Mouse (Mus musculus) forebrain, embryonic 12.5 days (tissue): ENCODE measurements around the gene Tnf. TPM values are rescaled to one million over a fixed set of nuclear protein-coding genes. Genes with fewer than 3 reads are reported as not detected.

Source experiments
- ATAC-seq: fragments of 200-750 bp; cut with Nextera tagmentation; 2 replicates; pipeline ENCODE4 v1.8.0; 2017; ENCODE audit warnings: moderate TSS enrichment; ENCODE audit not compliant: low FRiP score
- H3K27ac ChIP-seq: fragments of 300-500 bp; sonication (generic); 2 replicates; pipeline ENCODE4 v1.5.1; 2016; ENCODE audit warnings: mild to moderate bottlenecking
- H3K27me3 ChIP-seq: fragments of 300-500 bp; sonication (generic); 2 replicates; pipeline ENCODE4 v1.6.1; 2016; ENCODE audit warnings: mild to moderate bottlenecking
- H3K36me3 ChIP-seq: fragments of 300-500 bp; sonication (generic); replicated peaks from 2 replicates; pipeline ENCODE4 v1.6.1; 2016; ENCODE audit warnings: mild to moderate bottlenecking
- H3K4me1 ChIP-seq: fragments of 300-500 bp; sonication (generic); 2 replicates; pipeline ENCODE4 v1.6.1; 2016
- H3K4me2 ChIP-seq: fragments of 300-500 bp; sonication (generic); 2 replicates; pipeline ENCODE4 v1.6.1; 2016; ENCODE audit warnings: mild to moderate bottlenecking, moderate library complexity
- H3K4me3 ChIP-seq: fragments of 300-500 bp; sonication (generic); replicated peaks from 2 replicates; pipeline ENCODE4 v1.5.1; 2016; ENCODE audit warnings: mild to moderate bottlenecking
- H3K9ac ChIP-seq: fragments of 300-500 bp; sonication (generic); 2 replicates; pipeline ENCODE4 v1.6.1; 2016; ENCODE audit warnings: mild to moderate bottlenecking
- H3K9me3 ChIP-seq: fragments of 300-500 bp; sonication (generic); 2 replicates; pipeline ENCODE4 v1.6.1; 2016
- WGBS: fragments of 180-500 bp; shearing (Covaris S2); methylation state at CpG from one replicate; pipeline ENCODE4 v1.1.7; 2016; 5-methylcytosine and 5-hydroxymethylcytosine counted together
- polyA plus RNA-seq: library from polyadenylated mRNA; unstranded; fragments of >200 nt; fragmentation: Nextera tagmentation; extraction: Ambion mirVana; gene quantifications from 2 replicates; pipeline ENCODE4 v1.2.1, GENCODE M21; 2016

Gene Tnf
- polyA plus RNA-seq, 1 experiment from 2014 or later = not detected

GRCm38 (mm10) chr17:35193881-35194843 lies 7.6 kb downstream of the Tnf start, which contains the start of gene Ltb:
Gene Ltb, plus strand, starts transcription at chr17:35194439.
- 71% methylated on average over 20 of the region's 28 CpGs for WGBS
- no peak within 1 kb of the TSS for H3K27ac ChIP-seq

GRCm38 (mm10) chr17:35192924-35193323 lies 8.9 kb downstream of the Tnf start:
- Histone ChIP-seq H3K27me3 (peaks cover 43% of the 10 kb centered on the region), H3K4me2 (no peak overlapping the region), H3K36me3 (no peaks in the 10 kb centered on the region), H3K9ac (no peak overlapping the region), H3K4me3 (no peak overlapping the region), H3K4me1 (peaks cover 10% of the 10 kb centered on the region), H3K27ac (no peak overlapping the region), H3K9me3 (no peaks in the 10 kb centered on the region)
- no peak for ATAC-seq
- 80% methylated on average over 5 of the region's 5 CpGs for WGBS

More at GRCm38 (mm10) chr17:35193881-35194843, 7.6 kb downstream of the Tnf start, which contains the start of gene Ltb:
- Histone ChIP-seq H3K4me2 (peak within 1 kb of the TSS; percentile 61; the same call in 1 of the 2 replicates), H3K9me3 (no peaks in the 10 kb centered on the region), H3K4me3 (peak within 1 kb of the TSS; percentile 39; the same call in 1 of the 2 replicates), H3K36me3 (no peaks in the 10 kb centered on the region), H3K4me1 (peaks cover 10% of the 10 kb centered on the region), H3K9ac (no peak within 1 kb of the TSS), H3K27me3 (peaks cover 52% of the 10 kb centered on the region)
- no peak for ATAC-seq

GRCm38 (mm10) chr17:35191723-35192122 lies 10.1 kb downstream of the Tnf start:
- H3K27me3 ChIP-seq = peaks cover 36% of the 10 kb centered on the region
- no peak overlapping the region for H3K4me3 ChIP-seq
- H3K9ac ChIP-seq = no peak overlapping the region
- H3K27ac ChIP-seq = no peak overlapping the region
- no peak overlapping the region for H3K4me2 ChIP-seq
- no peaks in the 10 kb centered on the region for H3K9me3 ChIP-seq
- 63% methylated on average over 2 of the region's 2 CpGs for WGBS
- peaks cover 11% of the 10 kb centered on the region for H3K4me1 ChIP-seq
- H3K36me3 ChIP-seq = no peaks in the 10 kb centered on the region
- ATAC-seq = no peak

GRCm38 (mm10) chr17:35190096-35190495 lies 11.7 kb downstream of the Tnf start:
- Histone ChIP-seq H3K4me1 (peaks cover 13% of the 10 kb centered on the region), H3K9me3 (no peaks in the 10 kb centered on the region), H3K4me2 (no peak overlapping the region), H3K36me3 (no peaks in the 10 kb centered on the region), H3K4me3 (no peak overlapping the region), H3K27me3 (peaks cover 19% of the 10 kb centered on the region), H3K9ac (no peak overlapping the region), H3K27ac (no peak overlapping the region)
- WGBS = 74% methylated on average over 4 of the region's 4 CpGs
- no peak for ATAC-seq

GRCm38 (mm10) chr17:35189186-35189585 lies 12.6 kb downstream of the Tnf start:
- no peak overlapping the region for H3K27ac ChIP-seq
- no peaks in the 10 kb centered on the region for H3K36me3 ChIP-seq
- H3K9me3 ChIP-seq = no peaks in the 10 kb centered on the region
- no peak for ATAC-seq
- H3K4me2 ChIP-seq = no peak overlapping the region
- no peak overlapping the region for H3K4me3 ChIP-seq
- 75% methylated on average over 1 of the region's 1 CpGs for WGBS
- peaks cover 13% of the 10 kb centered on the region for H3K4me1 ChIP-seq
- no peak overlapping the region for H3K9ac ChIP-seq
- peaks cover 14% of the 10 kb centered on the region for H3K27me3 ChIP-seq

- Histone ChIP-seq H3K9me3 (no peaks in the 10 kb centered on the region), H3K27ac (no peak within 1 kb of the TSS), H3K36me3 (no peaks in the 10 kb centered on the region)
These were observed 13.7 kb downstream of the Tnf start, which contains the start of gene Lst1 for GRCm38 (mm10) chr17:35187959-35188610. Gene Lst1, minus strand, starts transcription at chr17:35188439.

GRCm38 (mm10) chr17:35187345-35187744 lies 14.5 kb downstream of the Tnf start:
- 71% methylated on average over 4 of the region's 4 CpGs for WGBS
- no peak for ATAC-seq
- no peaks in the 10 kb centered on the region for H3K9me3 ChIP-seq
- peaks cover 13% of the 10 kb centered on the region for H3K4me1 ChIP-seq
- H3K9ac ChIP-seq = no peak overlapping the region
- no peak overlapping the region for H3K4me3 ChIP-seq
- H3K4me2 ChIP-seq = no peak overlapping the region
- H3K27me3 ChIP-seq = peaks cover 8% of the 10 kb centered on the region; the same call in 1 of the 2 replicates
- no peak overlapping the region for H3K27ac ChIP-seq
- no peaks in the 10 kb centered on the region for H3K36me3 ChIP-seq

More at GRCm38 (mm10) chr17:35187959-35188610, 13.7 kb downstream of the Tnf start, which contains the start of gene Lst1:
- peaks cover 13% of the 10 kb centered on the region for H3K4me1 ChIP-seq
- peaks cover 8% of the 10 kb centered on the region; the same call in 1 of the 2 replicates for H3K27me3 ChIP-seq
- no peak within 1 kb of the TSS for H3K4me3 ChIP-seq
- no peak for ATAC-seq
- 75% methylated on average over 7 of the region's 7 CpGs for WGBS
- H3K9ac ChIP-seq = no peak within 1 kb of the TSS
- no peak within 1 kb of the TSS for H3K4me2 ChIP-seq

GRCm38 (mm10) chr17:35186681-35187080 lies 15.1 kb downstream of the Tnf start:
- Histone ChIP-seq H3K9ac (no peak overlapping the region), H3K4me2 (peak overlapping the region; percentile 58), H3K36me3 (no peaks in the 10 kb centered on the region), H3K4me1 (peaks cover 13% of the 10 kb centered on the region), H3K27ac (peak overlapping the region; percentile 58; the same call in 1 of the 2 replicates), H3K27me3 (peaks cover 8% of the 10 kb centered on the region; the same call in 1 of the 2 replicates), H3K9me3 (no peaks in the 10 kb centered on the region), H3K4me3 (peak overlapping the region; percentile 40)
- 2% methylated on average over 4 of the region's 4 CpGs for WGBS
- no peak for ATAC-seq

- Histone ChIP-seq H3K27ac (peak overlapping the region; percentile 58; the same call in 1 of the 2 replicates), H3K4me2 (peak overlapping the region; percentile 58), H3K4me1 (peaks cover 13% of the 10 kb centered on the region), H3K9me3 (no peaks in the 10 kb centered on the region), H3K27me3 (peaks cover 8% of the 10 kb centered on the region; the same call in 1 of the 2 replicates), H3K36me3 (no peaks in the 10 kb centered on the region), H3K4me3 (peak overlapping the region; percentile 40), H3K9ac (peak overlapping the region; percentile 49)
- whole genome bisulfite sequencing = 2% methylated on average over 18 of the region's 18 CpGs
- ATAC-seq = peak; percentile 41; the same call in 1 of the 2 replicates
These were observed 15.9 kb downstream of the Tnf start for GRCm38 (mm10) chr17:35185639-35186611.

GRCm38 (mm10) chr17:35180093-35180492 lies 21.7 kb downstream of the Tnf start:
- 82% methylated on average over 5 of the region's 5 CpGs for WGBS
- ATAC-seq = no peak
- Histone ChIP-seq H3K4me1 (no peaks in the 10 kb centered on the region), H3K36me3 (no peaks in the 10 kb centered on the region), H3K27ac (no peak overlapping the region), H3K9me3 (no peaks in the 10 kb centered on the region), H3K4me2 (no peak overlapping the region), H3K4me3 (no peak overlapping the region), H3K27me3 (0 out of 2 replicates have a peak, but pooled peaks cover 5% of the 10 kb centered on the region), H3K9ac (no peak overlapping the region)

GRCm38 (mm10) chr17:35178528-35178927 lies 23.3 kb downstream of the Tnf start:
- ATAC-seq = no peak
- Histone ChIP-seq H3K4me2 (no peak overlapping the region), H3K36me3 (no peaks in the 10 kb centered on the region), H3K27ac (no peak overlapping the region), H3K27me3 (no peaks in the 10 kb centered on the region), H3K9me3 (no peaks in the 10 kb centered on the region), H3K4me1 (no peaks in the 10 kb centered on the region), H3K4me3 (no peak overlapping the region), H3K9ac (no peak overlapping the region)
- 11% methylated on average over 5 of the region's 5 CpGs for WGBS
